Mouse (Mus musculus) mouse embryonic stem cell (cell line): ENCODE data around the gene Dtx3.
"Not testable (repeated sequence)": the region's sequence is repeated elsewhere in the genome, so short reads cannot be mapped to it uniquely, and the experiment has no call there.

Experiments used
- in situ Hi-C, 2 experiments: fragments of 300-500 bp; cut with MboI; formaldehyde crosslinking; loops; 1 replicate in 1 of 2; 3 replicates in 1 of 2; pipeline ENCODE4 v1.14.3; 2019 to 2020; ENCODE audit warnings: low sequenced_read_pairs in 2 of 2, low pct_unique_long_range_greater_than_20kb in 1 of 2, mixed read lengths in 1 of 2; ENCODE audit not compliant: unreplicated experiment in 1 of 2

Dtx3 gene

DNA sequence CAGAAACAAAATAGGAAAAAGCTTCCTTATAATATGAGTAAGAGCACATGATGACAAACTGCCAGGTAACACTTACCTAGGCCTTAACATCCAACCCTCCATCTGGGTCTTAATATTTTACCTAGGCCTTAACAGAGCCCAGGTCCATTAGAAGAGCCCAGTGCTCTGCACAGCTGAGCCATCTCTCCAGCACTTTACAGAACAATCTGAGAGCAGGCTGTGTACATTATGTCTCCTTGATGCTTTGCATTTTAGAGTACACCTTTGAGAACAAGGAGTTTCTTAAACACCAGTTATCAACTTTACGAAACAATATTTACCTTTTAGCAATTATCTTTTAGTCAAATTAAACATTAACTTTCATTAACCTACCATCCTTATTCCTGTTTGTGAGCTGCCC, 39.4 kb downstream of the Dtx3 start:
- in situ Hi-C loops, result no loop called here

- in situ Hi-C loops, result no loop called here
These were observed 40.9 kb downstream of the Dtx3 start for GRCm38 (mm10) chr10:127154652-127155051.

GRCm38 (mm10) chr10:127154241-127154640, 41.3 kb downstream of the Dtx3 start:
- in situ Hi-C loops, result no loop called here

- in situ Hi-C loops, result no loop called here
These were observed 42.2 kb downstream of the Dtx3 start for GRCm38 (mm10) chr10:127153323-127153722.

- in situ Hi-C loops, result not testable (repeated sequence)
These were observed 43.0 kb downstream of the Dtx3 start for GRCm38 (mm10) chr10:127152556-127152955.

DNA sequence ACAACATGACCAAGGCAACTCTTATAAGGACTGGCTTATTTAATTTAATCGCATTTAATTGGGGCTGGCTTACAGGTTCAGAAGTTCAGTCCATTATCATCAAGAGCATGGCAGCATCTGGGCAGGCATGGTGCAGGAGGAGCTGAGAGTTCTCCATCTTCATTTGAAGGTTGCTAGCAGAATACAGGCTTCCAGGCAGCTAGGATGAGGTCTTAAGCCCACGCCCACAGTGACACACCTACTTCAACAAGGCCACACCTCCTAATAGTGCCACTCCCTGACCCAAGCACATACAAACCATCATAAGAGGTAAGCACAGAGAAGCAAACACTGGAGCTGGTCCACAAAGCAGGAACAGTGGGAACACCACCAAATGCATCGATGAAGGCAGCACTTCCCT, 44.3 kb downstream of the Dtx3 start:
- in situ Hi-C loops, result not testable (repeated sequence)

- in situ Hi-C loops, result no loop called here
These were observed 45.1 kb downstream of the Dtx3 start for GRCm38 (mm10) chr10:127150471-127150872.

GRCm38 (mm10) chr10:127147135-127147534, 48.4 kb downstream of the Dtx3 start:
- in situ Hi-C loops, result no loop called here

DNA sequence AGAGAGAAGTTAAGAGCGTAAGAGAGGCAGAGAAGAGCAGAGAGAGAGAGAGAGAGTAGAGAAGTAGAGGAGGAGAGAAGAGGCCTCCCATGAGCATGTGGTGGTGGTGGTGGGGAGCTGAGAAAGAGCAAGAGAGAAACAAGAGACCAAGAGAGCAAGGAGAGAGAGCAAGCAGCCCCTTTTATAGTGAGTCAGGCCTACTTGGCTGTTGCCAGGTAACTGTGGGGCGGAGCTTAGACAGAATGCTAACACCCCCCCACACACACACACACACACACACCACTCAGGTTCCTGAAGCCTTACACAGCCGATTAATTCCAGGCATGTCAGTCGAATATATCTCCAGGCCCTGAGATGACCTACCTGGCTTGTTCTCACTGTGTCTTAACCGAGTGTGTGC, 50.2 kb downstream of the Dtx3 start:
- in situ Hi-C loops, result no loop called here

DNA sequence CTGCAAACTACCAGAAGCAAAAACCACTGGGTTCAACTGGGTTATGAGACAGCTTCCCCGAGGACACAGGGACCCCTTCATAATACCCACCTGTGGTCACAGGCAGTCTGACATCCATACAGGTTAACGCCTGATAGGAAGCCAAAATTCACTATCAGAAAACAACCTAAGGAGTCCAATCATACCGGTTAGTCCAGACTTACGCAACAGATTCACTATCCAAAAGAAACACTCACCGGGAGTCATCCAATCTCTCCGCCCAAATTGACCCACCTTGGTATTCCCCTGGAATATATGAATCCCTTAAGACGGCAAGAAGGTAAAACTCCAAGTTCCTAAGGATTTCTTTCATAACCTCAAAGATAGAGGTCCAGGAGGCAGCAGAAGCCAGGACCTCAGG, 51.0 kb downstream of the Dtx3 start:
- in situ Hi-C loops, result no loop called here

DNA sequence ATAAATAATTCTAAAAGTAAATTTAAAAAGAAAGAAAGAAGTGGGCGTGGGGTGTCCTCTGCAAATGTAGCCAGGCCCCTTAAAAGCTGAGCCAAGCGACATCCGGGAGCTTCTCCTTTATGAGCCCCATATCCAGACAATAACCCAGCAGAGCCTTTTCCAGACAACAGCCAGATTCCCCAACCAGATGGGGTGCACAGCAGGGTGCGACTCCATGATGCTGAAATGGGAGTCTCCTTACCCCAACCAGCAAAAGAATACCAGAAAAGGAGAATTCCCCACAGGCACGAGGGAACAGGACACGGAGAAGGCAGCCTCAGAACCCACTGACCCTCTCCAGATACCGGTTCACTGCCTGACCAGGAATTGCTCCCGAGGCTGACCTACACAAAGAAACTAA, 52.3 kb downstream of the Dtx3 start:
- in situ Hi-C loops, result no loop called here

DNA sequence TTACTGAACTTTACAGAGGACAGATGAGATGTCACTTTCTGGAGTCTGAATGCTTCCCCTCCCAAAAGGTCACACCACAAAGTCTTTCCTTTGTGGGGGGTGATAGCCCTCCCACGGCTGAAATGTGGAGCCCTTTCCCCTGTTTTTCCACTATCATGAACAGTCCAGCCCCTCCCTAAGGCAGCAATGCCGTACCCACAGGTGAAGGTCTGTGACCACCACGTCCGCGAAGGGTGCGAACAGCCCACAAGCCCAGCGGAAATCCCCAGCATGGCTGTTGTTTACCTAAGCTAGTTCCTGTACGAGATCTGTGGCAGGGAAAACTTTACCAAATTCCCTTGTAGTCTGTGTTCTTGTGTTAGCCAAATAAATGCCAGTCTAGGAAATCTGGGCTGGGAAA, 54.0 kb downstream of the Dtx3 start:
- in situ Hi-C loops, result no loop called here

DNA sequence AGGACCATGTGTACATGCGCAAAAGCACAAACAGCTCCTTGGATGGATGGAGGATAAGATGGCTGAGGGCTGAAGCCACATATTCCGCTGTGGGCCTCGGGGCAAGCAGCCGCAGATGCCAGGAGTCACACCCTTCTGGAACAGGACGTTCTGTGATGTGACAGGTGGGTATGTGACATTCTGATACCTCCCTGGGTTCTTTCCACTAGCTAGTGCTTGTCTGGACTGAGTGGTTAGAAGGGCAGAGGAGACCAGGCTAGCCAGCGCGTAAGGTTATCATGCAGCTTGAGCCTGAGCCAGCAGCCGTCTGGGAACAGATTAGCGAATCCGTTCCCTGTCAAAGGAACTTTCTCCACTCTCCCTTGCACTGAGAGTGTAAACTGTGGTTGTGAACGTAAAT, 54.6 kb downstream of the Dtx3 start:
- in situ Hi-C loops, result no loop called here
